Mouse (Mus musculus): ENCODE measurements around the gene Aanat.

DNA sequence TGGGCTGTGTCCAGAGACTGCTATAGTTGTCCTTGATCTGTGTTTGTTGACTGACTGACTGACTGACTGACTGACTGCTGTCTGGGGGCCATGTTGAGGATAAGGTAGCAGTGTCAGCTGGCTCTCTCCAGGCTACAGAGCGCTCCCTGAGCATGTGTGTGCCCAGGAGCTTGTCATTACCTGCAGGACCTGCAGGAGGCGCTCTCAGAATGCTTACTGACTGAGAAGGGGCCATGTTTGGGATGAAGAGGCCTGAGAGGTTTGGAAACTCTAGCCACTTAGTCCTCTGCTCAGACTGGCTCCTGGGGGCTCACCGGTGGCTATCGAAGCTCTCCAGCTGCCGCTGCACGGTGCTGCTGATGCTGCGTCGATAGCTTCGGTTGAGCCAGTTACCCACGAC lies 17.1 kb downstream of the Aanat start:
- TF ChIP-seq EP300 (IDR thresholded peaks at IDR 0.05) (no peak), CTCF (IDR thresholded peaks at IDR 0.05) (peak; percentile 82)

Data from lung, postnatal 0 days (tissue).